Mouse (Mus musculus) embryonic stem cell, embryonic (primary cell): ENCODE results near the gene Gm42417.

Experiments used
- CTCF ChIA-PET, 4 experiments: fragments of 300-600 bp in 2 of 4; fragments of 350-600 bp in 2 of 4; sonication (Branson Sonifier 250); formaldehyde crosslinking; loops; one replicate each; lab custom pipeline; 2022; ENCODE audit warnings: inconsistent platforms in 2 of 4; lab: Charles Lee
- POLR2A ChIA-PET, 4 experiments: fragments of 300-600 bp in 2 of 4; fragments of 350-600 bp in 2 of 4; sonication (Branson Sonifier 250); formaldehyde crosslinking; loops; one replicate each; lab custom pipeline; 2022; ENCODE audit warnings: antibody characterized with exemption in 4 of 4, inconsistent platforms in 1 of 4; lab: Charles Lee

Gm42417 gene

GRCm38 (mm10) chr1:36557457-36558011 is 18.3 kb upstream of the Gm42417 start:
- CTCF ChIA-PET, result interaction anchor here (0.6 to 5.5 kb wide), 32 partner anchors 9 to 841 kb away, joined by 3 to 92 read pairs (median 4); partner anchors contain the start of genes Ankrd39 (in 4 of the 4), Ankrd23 (in 1 of the 4), Cnnm3 (in 1 of the 4) and Fam178b (in 1 of the 4)
- POLR2A ChIA-PET, result interaction anchor here (0.5 to 5.6 kb wide), 40 partner anchors 9 to 1326 kb away, joined by 3 to 57 read pairs (median 4); partner anchors contain the start of genes Ankrd39 (in 4 of the 4), Fam178b (in 1 of the 4), Gm42417 (in 1 of the 4) and Kansl3 (in 1 of the 4)

GRCm38 (mm10) chr1:36556553-36557456 is 17.6 kb upstream of the Gm42417 start:
- ChIA-PET POLR2A (interaction anchor here (0.5 to 5.6 kb wide), 30 partner anchors 9 to 768 kb away, joined by 3 to 57 read pairs (median 4); partner anchors contain the start of genes Ankrd39 (in 4 of the 4), Fam178b (in 1 of the 4) and Gm42417 (in 1 of the 4)), CTCF (interaction anchor here (0.6 to 5.5 kb wide), 28 partner anchors 9 to 1114 kb away, joined by 3 to 92 read pairs (median 4); partner anchors contain the start of genes Ankrd39 (in 4 of the 4), Ankrd23 (in 1 of the 4) and Fam178b (in 1 of the 4))

GRCm38 (mm10) chr1:36555798-36556395 is 16.7 kb upstream of the Gm42417 start:
- POLR2A ChIA-PET, result interaction anchor here (0.5 to 5.6 kb wide), 18 partner anchors 8 to 769 kb away, joined by 3 to 57 read pairs (median 6); partner anchors contain the start of genes Ankrd39 (in 3 of the 4), Fam178b (in 1 of the 4) and Gm42417 (in 1 of the 4)
- CTCF ChIA-PET, result interaction anchor here (0.6 to 5.5 kb wide), 10 partner anchors 8 to 214 kb away, joined by 3 to 92 read pairs (median 11); partner anchors contain the start of gene Ankrd39 (in 3 of the 4)

DNA sequence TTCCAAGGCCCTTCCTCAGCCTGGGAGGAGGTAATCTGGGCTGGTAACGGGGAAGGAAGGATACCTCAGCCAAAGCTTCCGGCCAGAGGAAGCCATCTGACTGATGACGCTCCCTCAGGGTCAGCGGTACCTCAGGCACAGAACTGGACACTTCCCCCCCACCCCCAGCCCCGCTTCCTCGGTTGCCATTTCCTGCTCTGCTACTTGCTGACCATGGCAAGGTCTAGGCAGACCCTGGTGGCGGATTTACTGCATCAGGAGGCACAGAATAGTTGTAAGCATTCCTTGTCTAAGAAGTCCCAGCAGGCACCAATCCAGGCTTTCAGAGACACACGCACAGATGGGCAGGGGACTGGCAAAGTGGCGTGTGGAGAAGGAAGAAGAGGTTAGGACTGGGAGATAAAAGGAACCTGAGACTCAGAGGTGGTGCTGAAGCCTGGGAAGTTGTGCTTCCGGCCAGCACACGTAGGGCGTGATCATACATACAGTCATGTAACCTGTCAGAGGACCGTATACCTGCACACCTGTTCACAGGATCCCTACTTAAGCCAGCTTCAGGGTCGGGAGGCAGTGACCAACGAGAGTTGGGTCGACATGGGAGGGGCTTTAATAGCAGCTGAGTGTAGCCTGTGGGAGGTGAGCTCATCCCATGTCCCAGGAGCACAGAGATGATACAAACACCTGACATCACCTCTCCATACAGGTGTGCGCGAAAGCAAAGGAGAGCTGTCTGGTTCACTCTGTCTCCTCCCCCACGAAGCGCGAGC is 15.6 kb upstream of the Gm42417 start:
- POLR2A ChIA-PET, result interaction anchor here in 2 of 4 experiments (0.7 to 4.0 kb wide), 7 partner anchors 8 to 129 kb away, joined by 3 to 57 read pairs (median 3); partner anchors contain the start of gene Ankrd39 (in 1 of the 2)
- CTCF ChIA-PET, result interaction anchor here in 3 of 4 experiments (0.9 to 5.5 kb wide), 7 partner anchors 7 to 59 kb away, joined by 3 to 92 read pairs (median 3); partner anchors contain the start of gene Ankrd39 (in 3 of the 3)

- CTCF ChIA-PET, result interaction anchor here in 3 of 4 experiments (0.6 to 1.4 kb wide), 5 partner anchors 41 to 139 kb away, joined by 3 to 5 read pairs (median 3); partner anchors contain the start of genes Cnnm3 (in 1 of the 3) and Cox5b (in 1 of the 3)
Measured at GRCm38 (mm10) chr1:36552506-36552905, 13.3 kb upstream of the Gm42417 start.

DNA sequence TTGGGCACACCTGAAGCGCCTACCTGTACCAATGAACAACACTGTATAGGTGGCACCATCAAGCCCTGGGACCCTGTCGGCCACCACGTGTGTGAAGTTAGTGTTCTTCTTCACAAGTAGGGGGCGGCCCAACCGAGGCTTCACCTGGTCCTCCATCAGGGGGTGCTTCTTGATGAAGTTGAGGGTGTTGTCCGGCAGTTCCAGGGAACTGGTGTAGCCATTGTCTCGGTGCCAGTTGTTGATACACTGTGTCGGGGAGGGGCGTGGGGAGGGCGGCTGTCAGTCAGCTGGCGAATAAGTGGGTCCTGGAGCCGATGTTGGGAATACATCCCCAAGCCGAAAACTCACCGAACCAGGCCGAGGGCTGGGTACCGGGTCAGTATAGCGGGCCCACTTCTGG is 12.7 kb upstream of the Gm42417 start:
- POLR2A ChIA-PET, result interaction anchor here in 1 of 4 experiments (0.9 to 1.0 kb wide), 2 partner anchors 14 to 32 kb away, joined by 3 read pairs; no protein-coding TSS in a partner anchor
- CTCF ChIA-PET, result interaction anchor here in 2 of 4 experiments (1.1 to 1.4 kb wide), 3 partner anchors 40 to 84 kb away, joined by 3 to 5 read pairs (median 3); partner anchors contain the start of gene Cnnm3 (in 1 of the 2)

More at GRCm38 (mm10) chr1:36552506-36552905, 13.3 kb upstream of the Gm42417 start:
- POLR2A ChIA-PET, result interaction anchor here in 1 of 4 experiments (0.9 to 1.0 kb wide), 2 partner anchors 14 to 31 kb away, joined by 3 read pairs; no protein-coding TSS in a partner anchor

DNA sequence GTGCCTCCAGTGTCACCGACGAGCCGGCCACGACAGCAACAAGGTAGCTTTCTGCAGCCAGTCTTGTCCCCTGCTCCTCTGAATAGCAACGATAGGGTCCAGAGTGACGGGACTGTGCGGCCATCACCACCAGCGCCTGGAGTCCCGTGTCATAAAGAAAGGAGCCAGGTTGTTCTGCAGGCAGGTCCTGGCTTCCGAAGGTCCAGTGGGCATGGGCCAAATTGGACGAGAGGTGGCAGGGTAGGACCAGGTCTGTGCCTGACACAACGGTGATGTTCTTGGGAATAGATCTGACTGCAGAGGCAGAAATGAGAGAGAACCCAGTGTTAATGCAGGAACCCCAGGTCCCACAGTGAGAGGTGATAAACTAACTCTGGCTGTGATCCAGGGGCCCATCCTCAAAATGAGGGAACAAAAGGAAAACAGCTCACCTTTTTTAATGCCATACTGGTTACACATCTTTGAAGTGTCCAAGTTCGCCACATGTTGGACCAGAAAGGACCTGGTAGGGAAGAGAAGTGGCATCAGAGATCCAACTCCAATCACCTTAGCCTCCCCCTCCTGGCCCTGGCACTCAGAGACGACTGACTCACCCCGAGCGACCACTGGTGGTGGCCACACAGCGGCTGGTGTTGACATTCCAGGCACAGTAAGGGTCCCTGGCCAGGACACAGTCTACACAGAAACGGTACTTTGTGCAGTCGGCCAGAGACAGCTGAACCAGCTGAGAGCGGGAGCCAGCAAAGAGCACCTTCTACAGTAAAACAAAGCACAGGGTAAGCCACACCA is 11.0 kb upstream of the Gm42417 start:
- POLR2A ChIA-PET, result interaction anchor here in 2 of 4 experiments (1.0 kb wide), 3 partner anchors 131 to 158 kb away, joined by 3 read pairs; no protein-coding TSS in a partner anchor
- CTCF ChIA-PET, result interaction anchor here in 2 of 4 experiments (0.6 to 4.3 kb wide), 3 partner anchors 17 to 105 kb away, joined by 4 to 109 read pairs (median 4); partner anchors contain the start of gene Lman2l (in 1 of the 2)

- POLR2A ChIA-PET, result interaction anchor here in 2 of 4 experiments (0.6 to 1.0 kb wide), 4 partner anchors 40 to 159 kb away, joined by 3 read pairs; no protein-coding TSS in a partner anchor
- CTCF ChIA-PET, result interaction anchor here in 2 of 4 experiments (0.6 to 4.3 kb wide), 4 partner anchors 16 to 104 kb away, joined by 4 to 109 read pairs (median 8); partner anchors contain the start of gene Lman2l (in 1 of the 2)
Measured at GRCm38 (mm10) chr1:36549491-36549890, 10.3 kb upstream of the Gm42417 start.

DNA sequence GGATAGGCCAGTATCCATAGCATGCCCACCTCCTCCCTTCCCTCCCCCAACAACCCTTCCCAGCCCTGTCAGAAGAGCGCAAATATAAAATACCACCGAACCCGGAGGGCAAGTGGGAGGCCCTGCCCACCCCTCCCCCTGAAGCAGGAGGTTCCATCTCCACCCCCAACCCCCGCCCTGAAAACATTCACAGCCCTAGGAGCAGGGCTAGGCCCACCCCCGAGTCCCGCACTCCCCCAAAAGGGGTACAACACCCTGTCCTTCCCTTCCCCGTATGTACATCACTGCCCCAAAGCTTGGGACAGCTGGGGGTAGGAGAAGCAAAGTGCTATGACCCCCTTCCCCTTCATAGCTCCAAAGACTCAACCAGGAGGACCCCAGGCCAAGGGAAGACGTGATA is 9.5 kb upstream of the Gm42417 start:
- ChIA-PET POLR2A (interaction anchor here in 3 of 4 experiments (0.5 to 5.0 kb wide), 13 partner anchors 9 to 160 kb away, joined by 3 to 40 read pairs (median 6); partner anchors contain the start of genes Ankrd23 (in 1 of the 3), Fam178b (in 1 of the 3) and Sema4c (in 1 of the 3)), CTCF (interaction anchor here in 2 of 4 experiments (2.7 to 4.3 kb wide), 5 partner anchors 9 to 134 kb away, joined by 12 to 131 read pairs (median 92); partner anchors contain the start of genes Fam178b (in 1 of the 2) and Sema4c (in 1 of the 2))

GRCm38 (mm10) chr1:36547981-36548598 is 8.9 kb upstream of the Gm42417 start:
- POLR2A ChIA-PET, result interaction anchor here (0.5 to 5.0 kb wide), 45 partner anchors 8 to 199 kb away, joined by 3 to 57 read pairs (median 5); partner anchors contain the start of genes Fam178b (in 2 of the 4), Sema4c (in 2 of the 4), 4933424G06Rik (in 1 of the 4) and Ankrd23 (in 1 of the 4)
- CTCF ChIA-PET, result interaction anchor here (0.6 to 4.3 kb wide), 83 partner anchors 7 to 871 kb away, joined by 3 to 131 read pairs (median 9); partner anchors contain the start of genes Fam178b (in 4 of the 4), Sema4c (in 4 of the 4), 4933424G06Rik (in 1 of the 4) and Ankrd23 (in 1 of the 4)

GRCm38 (mm10) chr1:36546888-36547471 is 7.8 kb upstream of the Gm42417 start, which contains the start of gene Ankrd39:
Ankrd39 (minus strand) TSS chr1:36547445.
- CTCF ChIA-PET, result interaction anchor here (0.5 to 4.3 kb wide), 178 partner anchors 8 to 1793 kb away, joined by 3 to 131 read pairs (median 5); partner anchors contain the start of genes Fam178b (in 4 of the 4), Sema4c (in 4 of the 4), Cox5b (in 3 of the 4) and 4933424G06Rik (in 2 of the 4)
- POLR2A ChIA-PET, result interaction anchor here (0.6 to 5.0 kb wide), 92 partner anchors 8 to 240 kb away, joined by 3 to 57 read pairs (median 4); partner anchors contain the start of genes Fam178b (in 3 of the 4), Sema4c (in 3 of the 4), 4933424G06Rik (in 1 of the 4) and Ankrd23 (in 1 of the 4)

GRCm38 (mm10) chr1:36545845-36546600 is 6.8 kb upstream of the Gm42417 start:
- ChIA-PET POLR2A (interaction anchor here (0.5 to 5.0 kb wide), 40 partner anchors 10 to 492 kb away, joined by 3 to 57 read pairs (median 6); partner anchors contain the start of genes Fam178b (in 2 of the 4), Sema4c (in 2 of the 4), Ankrd23 (in 1 of the 4) and Arid5a (in 1 of the 4)), CTCF (interaction anchor here (0.6 to 4.3 kb wide), 59 partner anchors 10 to 302 kb away, joined by 3 to 131 read pairs (median 9); partner anchors contain the start of genes Fam178b (in 4 of the 4), Sema4c (in 4 of the 4), Cox5b (in 2 of the 4) and 4933424G06Rik (in 1 of the 4))
